Mouse (Mus musculus) liver, embryonic 14.5 days (tissue): ENCODE measurements at regions not wholly inside any gene's neighbourhood (a gene's known extent, or its start where the extent isn't known, plus 50 kb on each side); places are given as distances from the start of the nearest gene placed in this dataset.

Experiments
- CTCF ChIP-seq: IDR thresholded peaks from 2 replicates; pipeline ENCODE4 v1.5.1; 2016; ENCODE audit warnings: antibody characterized with exemption, low read depth, control low read depth
- EP300 ChIP-seq: IDR thresholded peaks from 2 replicates; pipeline ENCODE4 v1.6.1; 2016; ENCODE audit warnings: antibody characterized with exemption, low read depth

GRCm38 (mm10) chr10:25681243-25681642 lies 145.2 kb upstream of the Smlr1 start:
- peak; percentile 51; the same call in 1 of the 2 replicates for TF ChIP-seq CTCF
- no peak for TF ChIP-seq EP300
